Mouse (Mus musculus) A20 (cell line): ENCODE data around the gene Pigc.

Source experiments
- DNase-seq: peaks from one replicate; pipeline ENCODE4 v3.0.0-alpha.2; 2011; ENCODE audit warnings: low read depth, low spot score

The Pigc gene

DNA sequence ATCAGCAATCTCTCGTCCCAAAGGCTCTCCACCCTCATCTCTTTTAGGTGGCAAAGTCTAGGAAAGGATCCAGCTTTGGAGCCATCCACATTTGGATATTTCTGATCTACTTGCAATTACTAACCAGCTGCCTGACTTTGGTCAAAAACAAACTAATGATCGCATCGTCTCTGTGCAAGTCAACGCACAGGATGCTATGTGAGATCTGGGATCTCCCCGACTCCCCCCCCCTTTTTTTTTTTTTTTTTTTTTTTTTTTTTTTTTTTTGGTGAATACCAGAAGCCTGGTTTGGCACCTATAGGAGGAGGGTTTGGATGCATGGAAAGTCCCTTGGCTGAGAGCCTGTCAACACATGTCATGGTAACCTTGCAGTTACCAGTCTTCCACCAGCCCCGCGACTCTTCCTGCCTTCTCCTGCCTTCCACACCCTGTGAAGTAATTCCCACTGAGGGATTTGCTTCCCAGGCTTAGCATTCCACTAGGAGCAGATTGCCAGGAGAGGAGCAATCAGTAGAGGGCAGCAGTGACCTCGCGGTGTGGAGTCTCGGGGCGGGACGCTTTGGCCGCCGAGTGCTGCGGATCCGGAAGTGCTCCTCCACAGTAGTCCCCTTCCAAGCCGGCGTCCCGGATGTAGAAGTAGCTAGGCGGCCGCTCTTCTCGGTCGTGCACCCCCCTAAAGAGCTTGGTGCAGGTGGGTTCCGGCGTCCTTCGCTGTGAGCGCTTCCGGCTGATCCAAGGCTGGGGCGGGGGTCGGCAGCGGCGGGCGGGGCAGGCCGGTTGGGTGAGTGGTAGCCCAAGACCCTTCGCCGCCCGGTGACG is at the start of gene Pigc:
Gene Pigc (plus strand): TSS at position 598 of the 819 bp plus-strand sequence.
- DNase-seq, result peak; percentile 95

DNA sequence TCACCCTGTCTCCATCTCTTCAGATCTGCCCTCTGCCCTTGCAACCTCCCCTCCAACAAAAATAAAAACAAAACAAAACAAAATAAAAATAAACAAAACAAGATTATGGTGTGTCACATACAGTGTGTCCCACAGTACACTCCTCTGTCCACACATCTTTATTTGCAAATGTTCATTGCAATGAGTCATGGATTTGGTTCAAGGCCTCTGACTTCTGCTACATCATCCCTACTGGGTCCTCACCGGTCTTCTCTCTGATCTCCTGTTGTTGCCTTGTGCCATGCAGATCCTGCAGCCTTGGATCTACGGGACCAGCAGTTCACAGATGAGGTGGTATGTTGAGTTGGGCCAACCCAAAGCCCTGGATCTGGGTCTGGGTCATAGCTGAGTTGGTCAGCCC is 49.4 kb upstream of the Pigc start:
- DNase-seq, result peak; percentile 33

DNA sequence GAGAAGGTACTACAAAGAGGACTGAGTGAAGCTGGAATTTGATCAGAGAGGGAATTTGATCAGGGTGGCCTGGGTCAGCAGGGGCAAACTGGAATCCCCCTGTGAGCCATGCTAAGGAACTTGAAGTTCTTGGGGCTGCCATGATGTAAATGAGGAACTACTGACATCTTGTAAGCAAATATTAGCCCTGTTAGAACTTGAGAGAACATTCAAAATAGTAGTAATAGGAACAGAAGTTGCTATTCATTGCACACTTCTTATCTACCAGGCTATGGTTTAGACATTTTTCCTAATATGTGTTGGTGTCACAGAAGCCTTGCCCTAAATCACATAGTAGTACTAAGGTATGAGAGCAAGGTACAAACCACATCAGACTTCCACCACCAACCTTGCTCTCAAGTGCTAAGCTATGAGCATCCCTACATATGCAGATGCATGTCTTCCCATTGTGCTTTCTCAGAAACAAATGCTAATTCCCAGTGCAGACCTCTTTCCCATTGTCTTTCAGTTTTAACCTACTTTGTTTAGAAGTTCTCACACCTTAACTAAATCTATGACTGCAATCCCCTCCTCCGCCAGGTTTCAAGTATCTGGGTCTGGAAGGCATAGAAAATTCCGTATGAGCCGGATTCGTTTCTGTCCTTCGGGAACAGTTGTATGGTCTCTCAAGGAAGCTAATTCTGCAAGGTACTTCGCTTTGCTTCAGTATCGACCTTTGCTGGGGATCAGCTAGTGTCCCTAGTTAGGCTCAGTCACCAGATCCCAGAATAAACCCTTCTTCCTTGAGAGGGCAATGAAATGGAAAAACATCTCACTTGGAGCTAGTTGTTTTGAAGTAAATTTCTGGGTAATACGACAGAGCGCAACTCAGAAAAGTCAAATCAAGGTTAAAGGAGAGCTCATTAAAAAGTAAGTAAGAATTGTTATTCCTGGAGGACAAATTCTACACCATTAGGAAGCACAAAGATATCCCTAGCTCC is 48.2 kb upstream of the Pigc start:
- DNase-seq, result peak; percentile 72

DNA sequence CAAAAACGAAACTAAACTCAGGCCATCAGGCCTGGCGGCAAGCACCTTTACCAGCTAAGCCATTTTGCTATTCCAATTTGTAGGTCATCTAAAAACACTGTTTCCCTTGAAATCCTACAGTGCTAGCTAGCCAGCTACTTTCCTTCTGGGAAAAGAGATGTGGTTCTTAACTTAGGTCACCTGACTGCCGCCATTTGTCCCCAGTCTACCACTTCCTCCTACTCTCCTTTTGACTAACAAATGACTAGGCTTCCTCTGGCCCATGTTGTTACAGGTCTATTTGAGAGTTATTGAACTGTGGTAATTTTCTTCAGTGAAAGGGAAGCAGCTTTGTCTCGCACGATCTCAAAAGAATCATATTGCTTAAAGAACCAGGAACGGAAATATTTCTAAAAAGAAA is 47.1 kb upstream of the Pigc start:
- peak; percentile 71 for DNase-seq

DNA sequence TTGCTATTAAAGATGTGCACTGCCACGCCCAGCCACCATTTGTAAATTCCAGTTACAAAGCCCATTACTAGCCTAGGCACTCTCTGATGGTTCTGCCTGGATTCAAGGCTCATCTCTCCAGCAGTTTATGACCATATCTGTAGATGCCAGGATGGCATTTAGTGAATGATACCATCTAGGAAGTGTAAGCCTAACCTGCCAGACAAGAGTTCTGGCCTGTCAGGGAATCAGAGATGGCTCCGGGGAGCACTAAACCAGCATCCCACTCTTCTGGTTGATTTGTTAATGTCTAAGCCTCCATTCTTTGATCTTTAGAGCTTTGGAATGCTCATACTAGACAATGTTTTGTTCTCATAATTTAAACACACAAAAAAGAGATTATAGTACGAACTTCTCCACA is 44.7 kb upstream of the Pigc start:
- no peak for DNase-seq

DNA sequence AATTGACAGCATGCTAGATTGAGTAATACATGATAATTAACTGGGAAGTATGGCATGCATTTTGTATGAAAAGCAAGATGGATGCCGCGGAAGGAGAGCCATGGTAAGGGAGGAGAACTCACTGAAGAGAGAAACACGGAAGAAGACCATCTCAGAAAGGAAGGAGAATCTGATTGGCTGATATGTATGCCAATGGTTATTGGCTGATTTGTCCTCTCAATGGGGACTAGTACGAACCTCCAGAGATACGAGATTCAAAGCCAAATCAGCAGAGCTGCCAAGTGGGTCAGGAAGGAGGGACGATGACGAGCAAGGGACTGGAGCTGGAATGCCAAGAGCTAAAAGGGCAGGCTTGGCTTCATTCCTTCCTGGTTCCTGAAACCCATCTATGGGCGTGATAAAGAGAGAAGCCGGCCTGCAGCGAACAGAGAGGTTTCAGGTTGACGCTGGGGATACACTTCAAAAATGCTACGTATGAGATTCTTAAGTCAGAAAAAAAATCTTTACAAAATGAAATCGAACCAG is 43.6 kb upstream of the Pigc start:
- DNase-seq, result no peak

DNA sequence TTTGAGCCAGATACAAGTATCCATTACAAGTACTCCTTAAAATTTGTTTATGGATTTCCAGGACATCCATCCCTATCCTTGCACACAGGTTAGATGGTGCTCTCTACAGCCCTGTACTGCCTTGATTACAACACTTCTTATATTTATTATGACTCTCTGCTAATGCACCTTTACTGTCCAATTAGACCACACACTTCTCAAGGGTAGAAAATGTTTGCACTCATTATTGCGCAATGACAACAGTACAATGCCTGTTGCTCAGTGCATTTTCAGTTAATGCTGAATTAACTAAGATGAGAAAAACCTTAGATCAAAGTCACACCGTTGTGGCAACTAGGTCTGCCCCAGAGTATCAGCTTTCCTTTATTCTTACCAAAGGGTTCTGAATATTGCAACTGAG is 41.0 kb upstream of the Pigc start:
- DNase-seq, result no peak

DNA sequence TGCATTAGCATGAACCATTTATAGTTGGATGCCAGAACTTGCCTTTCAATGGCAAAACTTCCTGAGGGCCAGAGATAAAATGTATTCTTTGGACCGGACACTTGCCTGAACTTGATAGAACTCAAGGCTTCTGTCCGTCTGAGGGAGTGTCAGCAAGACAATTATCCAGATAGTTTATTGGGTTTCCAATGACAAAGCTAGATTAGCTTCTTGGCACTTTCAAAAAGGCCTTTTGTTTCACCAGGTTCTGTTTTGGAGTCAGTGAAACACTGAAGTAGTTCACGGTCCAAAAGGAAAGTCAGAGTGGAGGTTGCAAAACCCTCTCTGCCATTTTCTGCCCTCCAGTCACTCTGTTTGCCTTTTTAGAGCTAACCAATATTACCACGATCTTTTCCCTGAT is 37.7 kb upstream of the Pigc start:
- DNase-seq, result no peak

DNA sequence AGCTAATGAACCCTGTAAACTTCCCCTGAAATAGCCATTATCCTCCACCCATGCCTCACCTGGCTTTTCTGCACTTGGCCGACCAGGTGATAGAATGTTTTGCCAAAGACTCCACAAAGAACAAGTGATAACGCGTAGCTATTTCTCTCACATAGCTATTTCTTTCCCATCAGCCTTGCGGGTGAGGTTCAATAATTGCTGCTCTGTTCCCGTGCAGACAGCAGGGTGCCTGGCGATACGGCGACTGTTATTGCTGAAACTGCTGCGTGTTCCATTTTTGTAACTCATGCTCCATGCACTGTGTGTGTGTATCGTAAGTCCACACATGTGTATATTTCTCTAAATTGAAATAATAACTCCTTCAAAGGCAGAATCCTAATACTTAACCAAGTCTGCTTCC is 37.2 kb upstream of the Pigc start:
- no peak for DNase-seq

DNA sequence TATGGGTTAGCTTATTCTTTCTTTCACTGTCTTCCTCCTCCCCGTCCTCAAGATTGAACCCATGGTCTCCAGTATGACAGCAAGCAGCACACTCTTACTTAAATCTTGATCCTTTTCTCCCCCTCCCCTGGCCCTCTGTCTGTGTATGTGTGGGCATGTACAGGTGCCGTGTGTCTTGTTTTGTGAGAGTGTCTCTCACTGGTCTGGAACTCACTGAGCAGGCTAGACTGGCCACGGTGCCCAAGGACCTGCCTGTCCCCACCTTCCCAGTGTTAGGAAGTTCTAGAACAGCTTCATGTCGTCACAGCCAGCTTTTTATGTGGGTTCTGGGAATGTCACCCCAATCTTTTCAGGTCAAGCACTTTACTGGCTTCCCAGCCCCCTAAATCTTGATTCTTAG is 36.7 kb upstream of the Pigc start:
- no peak for DNase-seq

DNA sequence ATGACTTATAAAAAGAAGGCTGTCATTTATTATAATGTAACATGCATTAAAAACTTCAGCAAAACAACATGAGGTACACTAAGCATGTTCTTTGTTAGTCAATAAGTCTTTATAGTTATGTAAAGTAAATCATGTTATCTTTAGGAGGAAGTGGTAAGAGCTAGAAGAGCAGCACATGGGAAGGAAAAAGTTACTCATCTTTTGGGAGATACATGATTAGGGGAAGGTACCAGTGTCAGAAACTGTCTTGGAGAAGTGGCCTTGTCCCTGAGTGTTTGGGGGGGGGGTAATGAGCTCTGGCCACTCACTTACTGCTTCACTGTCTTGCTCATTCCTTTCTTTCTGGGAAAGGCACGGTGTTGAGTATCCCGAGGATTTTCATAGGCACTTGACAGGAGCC is 26.9 kb upstream of the Pigc start:
- no peak for DNase-seq

DNA sequence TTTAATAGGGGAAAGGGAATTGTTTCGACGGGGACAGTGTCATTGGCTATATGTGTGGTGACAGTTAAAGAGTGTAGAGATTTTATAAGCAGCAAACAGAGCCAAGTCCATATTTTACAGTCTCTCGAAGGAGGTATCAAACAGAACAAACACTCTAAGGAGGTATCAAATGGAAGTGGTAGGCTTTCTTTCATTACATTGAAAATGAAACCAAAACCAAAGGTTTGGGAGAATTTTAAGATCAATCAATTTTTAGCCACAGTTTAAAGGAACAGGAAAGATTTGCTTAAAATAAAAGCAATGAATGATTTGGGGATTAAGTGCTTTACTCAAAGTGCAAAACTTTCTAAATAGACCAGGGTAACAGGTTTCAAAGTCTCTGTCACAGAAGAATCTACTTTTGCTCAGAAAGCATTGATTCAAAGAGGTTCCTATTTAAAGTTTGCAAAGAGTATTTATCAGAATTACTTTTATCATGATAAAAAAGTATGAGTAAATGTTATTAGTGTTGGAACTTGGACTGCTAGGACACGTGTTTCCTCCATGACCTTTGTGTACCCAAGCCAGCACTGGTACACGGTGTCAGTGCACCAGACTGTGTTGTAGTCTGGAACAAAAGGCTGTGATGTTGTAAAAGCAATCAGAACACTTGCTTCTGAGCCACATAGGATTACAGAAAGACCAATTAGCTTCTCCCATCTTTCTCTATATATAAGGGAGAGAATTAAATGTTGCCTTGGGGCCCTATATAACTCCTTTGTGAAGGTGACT is 17.8 kb upstream of the Pigc start:
- peak; percentile 11 for DNase-seq

DNA sequence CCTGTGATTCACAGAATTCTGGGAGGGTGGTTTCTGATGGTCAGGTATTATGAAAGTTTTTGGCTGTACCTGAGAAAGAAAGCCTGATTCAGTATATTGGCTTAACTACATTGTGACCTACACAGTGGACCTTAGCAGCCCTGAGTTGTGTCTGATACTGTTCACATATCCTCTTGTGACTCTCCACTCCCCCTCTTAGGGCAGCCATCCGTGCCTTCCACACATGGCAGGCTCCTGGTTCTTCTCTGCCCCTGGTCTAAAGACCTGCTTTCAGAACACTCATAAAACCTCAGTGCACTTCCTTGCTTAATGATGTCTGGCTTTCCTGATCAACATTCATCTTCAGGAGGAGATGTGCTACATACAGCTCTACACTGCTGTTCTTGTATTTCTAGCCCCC is 16.4 kb upstream of the Pigc start:
- DNase-seq, result no peak

DNA sequence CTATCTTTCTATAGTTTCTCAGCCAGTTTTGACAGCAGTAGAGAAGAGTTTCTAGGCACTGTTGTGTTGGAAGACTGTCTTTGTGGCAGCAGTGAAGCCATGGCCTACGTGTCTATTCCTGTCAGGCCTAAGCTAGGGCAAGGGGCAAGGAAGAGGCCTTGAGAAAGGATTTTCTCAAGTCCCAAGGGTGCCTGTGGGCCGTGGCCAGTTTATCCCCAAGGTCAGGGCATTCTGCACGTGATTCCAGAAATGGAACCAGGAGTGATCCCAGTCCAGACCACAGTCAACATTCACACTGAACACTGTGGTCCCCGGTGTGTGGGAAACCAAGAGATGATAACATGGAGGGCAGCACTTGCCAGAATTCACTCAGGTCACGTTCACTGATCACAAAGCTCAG is 13.1 kb upstream of the Pigc start:
- DNase-seq, result no peak

DNA sequence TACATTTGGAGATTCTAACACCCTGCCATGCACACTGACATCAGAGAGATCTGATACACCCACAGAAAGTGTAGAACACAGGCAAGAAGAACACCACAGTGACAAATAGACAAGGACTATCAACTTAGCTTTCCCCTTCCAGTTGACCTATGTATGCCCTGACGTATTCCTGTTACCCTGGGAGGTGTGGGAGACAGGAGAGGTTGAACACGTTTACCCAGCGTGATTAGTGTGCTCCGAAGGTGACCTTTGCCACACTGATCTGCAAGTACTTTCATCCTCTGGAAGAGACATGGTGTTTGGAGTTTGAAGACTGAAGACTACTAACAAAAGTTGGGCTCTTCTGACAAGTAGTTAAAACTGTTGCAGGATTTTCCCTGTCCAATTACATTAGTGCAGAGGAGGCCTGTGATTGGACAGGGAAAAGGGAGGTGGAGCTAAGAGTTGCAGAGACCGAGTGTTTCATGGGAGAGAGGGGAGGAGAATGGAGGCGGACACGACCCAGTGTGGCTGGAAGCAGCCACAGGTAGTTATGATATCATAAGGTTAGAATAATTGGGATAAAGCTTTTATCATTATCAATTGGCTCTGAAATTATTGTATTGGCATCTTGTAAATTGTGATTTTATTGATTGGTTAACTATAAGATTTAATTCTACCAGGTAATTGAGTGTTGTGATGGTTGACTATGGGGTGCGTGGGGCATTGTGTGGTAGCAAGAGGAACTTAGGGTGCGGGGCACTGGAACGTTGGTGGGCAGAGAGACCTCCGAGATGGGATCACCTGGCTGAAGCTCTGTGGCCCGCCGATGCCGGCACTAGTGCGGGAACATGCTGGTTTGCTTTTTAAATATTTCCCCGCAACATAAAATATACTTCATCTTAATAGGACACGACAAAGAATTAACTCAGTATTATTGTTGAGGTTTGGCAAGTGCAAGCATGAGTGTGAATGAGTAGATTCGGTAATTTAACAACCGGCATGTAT is 10.7 kb upstream of the Pigc start:
- no peak for DNase-seq

DNA sequence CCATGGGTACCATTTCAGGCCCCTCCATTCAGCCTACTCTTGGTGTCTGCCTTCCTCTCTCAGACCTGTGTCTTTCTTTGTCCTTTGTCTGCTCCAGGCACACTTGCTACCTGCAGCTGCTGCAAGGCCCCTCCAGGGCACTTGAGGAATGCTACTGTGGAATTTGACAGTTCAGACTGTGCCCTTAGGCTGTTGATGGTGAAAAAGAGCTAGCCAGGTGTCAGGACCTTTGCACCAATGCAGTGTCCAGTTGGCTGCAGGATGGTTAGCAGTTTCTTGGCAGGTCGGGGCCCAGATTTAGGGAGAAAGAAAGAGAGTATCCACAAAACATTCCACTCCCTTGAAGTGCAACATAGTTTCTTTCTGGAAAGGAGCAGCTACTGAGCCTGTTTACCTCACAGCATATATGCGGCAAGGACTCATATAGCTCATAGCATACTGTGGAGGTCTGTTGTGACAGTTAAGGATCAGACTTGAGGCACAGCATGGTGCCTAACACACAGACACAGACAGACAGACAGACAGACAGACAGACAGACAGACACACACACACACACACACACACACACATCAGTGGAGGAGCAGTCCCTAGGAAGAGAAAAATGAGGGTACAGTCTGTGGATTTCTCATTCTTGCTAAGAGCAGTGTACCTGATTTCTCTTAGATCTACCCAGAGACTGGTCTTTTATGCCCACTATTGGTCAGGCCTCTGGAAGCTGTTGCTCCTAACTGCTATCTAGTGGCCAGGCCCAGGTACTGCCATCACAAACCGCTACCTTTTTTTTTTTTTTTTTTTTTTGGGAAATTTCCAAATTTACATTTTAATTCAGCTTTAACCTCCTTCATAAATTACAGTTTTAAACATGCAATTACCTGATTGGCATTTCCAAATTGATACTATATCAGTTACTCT is 6.3 kb upstream of the Pigc start:
- peak; percentile 59 for DNase-seq

DNA sequence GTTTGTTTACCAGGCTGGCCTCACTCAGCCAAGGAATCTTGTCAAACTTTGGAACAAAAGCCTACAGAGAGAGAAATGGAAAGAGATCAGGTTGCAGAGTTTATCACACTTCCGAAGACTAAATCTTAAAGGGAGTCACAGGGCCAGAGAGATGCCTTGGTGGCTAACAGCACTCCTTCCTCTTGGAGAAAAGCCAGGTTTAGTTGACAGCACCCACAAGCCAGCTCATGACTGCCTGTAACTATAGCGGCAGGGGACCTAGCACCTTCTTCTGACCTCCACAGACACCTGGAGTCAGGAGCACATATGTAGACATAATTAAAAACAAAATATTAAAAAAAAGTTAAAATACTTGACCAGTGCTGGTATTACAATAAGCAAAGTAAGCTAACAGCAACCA is 1.1 kb upstream of the Pigc start:
- no peak for DNase-seq

DNA sequence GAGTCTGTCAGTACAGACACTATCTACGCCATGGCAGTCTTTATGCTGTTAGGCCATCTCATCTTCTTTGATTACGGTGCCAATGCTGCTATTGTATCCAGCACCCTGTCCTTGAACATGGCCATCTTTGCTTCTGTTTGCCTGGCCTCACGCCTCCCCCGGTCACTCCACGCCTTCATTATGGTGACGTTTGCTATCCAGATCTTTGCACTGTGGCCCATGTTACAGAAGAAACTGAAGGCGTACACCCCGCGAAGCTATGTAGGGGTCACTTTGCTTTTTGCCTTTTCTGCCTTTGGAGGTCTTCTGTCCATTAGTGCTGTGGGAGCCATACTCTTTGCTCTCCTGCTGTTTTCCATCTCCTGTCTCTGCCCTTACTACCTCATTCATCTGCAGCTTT is 1.9 kb downstream of the Pigc start:
- DNase-seq, result no peak

DNA sequence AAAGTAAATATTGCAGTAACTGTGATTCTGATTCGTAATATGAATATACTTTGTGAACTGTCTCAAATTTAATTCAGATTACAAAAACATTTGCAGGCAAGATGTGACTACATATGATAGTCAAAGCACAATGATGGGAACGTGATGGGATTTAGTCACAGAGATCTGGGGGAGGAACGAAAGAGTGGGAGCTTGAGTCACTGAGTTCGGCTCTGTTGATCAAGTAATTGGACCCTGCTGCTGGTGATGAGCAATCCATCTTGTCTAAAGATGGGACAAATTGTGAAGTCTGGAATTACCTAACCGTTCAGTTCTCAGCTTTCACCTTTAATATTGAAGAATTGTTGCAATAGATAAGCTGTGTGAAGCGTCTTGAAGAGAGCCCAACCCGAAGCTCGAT is 3.2 kb downstream of the Pigc start:
- no peak for DNase-seq
